Mouse (Mus musculus) T-cell, adult 2 months (primary cell): ENCODE results near the gene Spesp1.
A peak's percentile ranks its signal among the peaks of the same experiment; 100 is the strongest.

Source experiments
- DNase-seq: peaks from one replicate; pipeline ENCODE4 v3.0.0; 2022; ENCODE audit warnings: low spot score

The Spesp1 gene

GRCm38 (mm10) chr9:62245612-62246379 is 36.2 kb downstream of the Spesp1 start:
- DNase-seq = no peak

GRCm38 (mm10) chr9:62244612-62245010 is 37.4 kb downstream of the Spesp1 start:
- no peak for DNase-seq

GRCm38 (mm10) chr9:62243991-62244611 is 37.9 kb downstream of the Spesp1 start:
- peak; percentile 37 for DNase-seq

- DNase-seq = no peak
Measured at GRCm38 (mm10) chr9:62240036-62240435, 42.0 kb downstream of the Spesp1 start.

GRCm38 (mm10) chr9:62237381-62237980 is 44.5 kb downstream of the Spesp1 start:
- no peak for DNase-seq

GRCm38 (mm10) chr9:62235501-62235900 is 46.5 kb downstream of the Spesp1 start:
- DNase-seq = no peak

- no peak for DNase-seq
Measured at GRCm38 (mm10) chr9:62232649-62233048, 49.4 kb downstream of the Spesp1 start.

GRCm38 (mm10) chr9:62231046-62231445 is 51.0 kb downstream of the Spesp1 start:
- DNase-seq = no peak

- DNase-seq = no peak
Measured at GRCm38 (mm10) chr9:62229985-62230384, 52.0 kb downstream of the Spesp1 start.

- DNase-seq = no peak
Measured at GRCm38 (mm10) chr9:62222481-62222880, 59.5 kb downstream of the Spesp1 start.

GRCm38 (mm10) chr9:62222029-62222428 is 60.0 kb downstream of the Spesp1 start:
- DNase-seq = no peak
